Mouse (Mus musculus) erythroblast, embryonic 14.5 days (primary cell): ENCODE measurements around the gene Ect2l.

Experiments used
- GATA1 ChIP-seq: IDR thresholded peaks from 2 replicates; pipeline ENCODE4 v1.6.1; 2012; ENCODE audit warnings: low read length, inconsistent platforms, mixed read lengths
- TAL1 ChIP-seq: IDR thresholded peaks from 3 replicates; pipeline ENCODE4 v1.6.1; 2012; ENCODE audit warnings: low read length, inconsistent platforms, mixed read lengths

- no peak for TF ChIP-seq TAL1
- TF ChIP-seq GATA1 = no peak
Observed at GRCm38 (mm10) chr10:18188564-18188963, 22.1 kb downstream of the Ect2l start.
